Comparison of ENCODE assay signal across 11 mouse cellular contexts in genomic region chr2:157607542-157608236, GRCm38 (mm10). TPM values are rescaled to one million over a fixed set of nuclear protein-coding genes. Genes with fewer than 3 reads are reported as not detected.
DNase-seq lines count a peak whose midpoint lies in the region; ATAC-seq and TF ChIP-seq lines count a peak whose summit lies in the region.
"Had no signal": no experiment of that assay in that cellular context is flagged by ENCODE, and none has a peak within 500 bp of the region (broad histone marks: within the 10 kb centered on the region; RNA-seq: fewer than 3 reads in every experiment).

No protein-coding gene starts in this region.

- H3K9me3 ChIP-seq in liver, postnatal 0 days (ENCODE audit: low read length): no peaks in the 10 kb centered on the region
- H3K9me3 ChIP-seq in hindbrain, embryonic 11.5 days (ENCODE audit: control insufficient read depth, low read length): no peaks in the 10 kb centered on the region
- no peaks in the 10 kb centered on the region for H3K9me3 ChIP-seq in midbrain, embryonic 15.5 days
- H3K9me3 ChIP-seq: G1E; heart, embryonic 12.5 days had no signal

- H3K27ac ChIP-seq in liver, postnatal 0 days (ENCODE audit: low read depth): no peak overlapping the region
- H3K27ac ChIP-seq in hindbrain, embryonic 11.5 days (ENCODE audit: low read depth, low read length): no peak overlapping the region
- H3K27ac ChIP-seq in midbrain, embryonic 15.5 days: peak overlapping the region; percentile 67
- H3K27ac ChIP-seq: macrophage had no signal

- WGBS in liver, postnatal 0 days (ENCODE audit: insufficient replicate concordance): 31% methylated on average over 9 of the region's 9 CpGs
- 47% methylated on average over 9 of the region's 9 CpGs for WGBS in hindbrain, embryonic 11.5 days
- 29% methylated on average over 9 of the region's 9 CpGs for WGBS in midbrain, embryonic 15.5 days

- no peak for ATAC-seq in liver, postnatal 0 days
- 0 out of 2 replicates have a peak, but pooled peaks have one; percentile 17 for ATAC-seq in hindbrain, embryonic 11.5 days (ENCODE audit: low FRiP score)
- ATAC-seq in midbrain, embryonic 15.5 days (replicated peaks): peak; percentile 62; the same call in 1 of the 2 replicates
- no peak for ATAC-seq in monocyte, adult 5-6 weeks (replicated peaks; ENCODE audit: insufficient number of reproducible peaks, low FRiP score, low TSS enrichment, poor library complexity, severe bottlenecking)

- no peak for TF ChIP-seq EP300 in liver, postnatal 0 days (IDR thresholded peaks at IDR 0.05; ENCODE audit: low read depth)

- DNase-seq in embryo, embryonic 11 days: peak; percentile 41
- no peak for DNase-seq in embryo, embryonic 10 days (ENCODE audit: low spot score)
- DNase-seq in liver: peak; percentile 21
- no peak for DNase-seq in liver, postnatal 0 days
- peak; percentile 21 for DNase-seq in hindbrain, embryonic 11.5 days (ENCODE audit: low spot score)
- DNase-seq in ovary, postnatal 14 days (ENCODE audit: low spot score): no peak

- TF ChIP-seq CTCF in liver, postnatal 0 days (IDR thresholded peaks at IDR 0.05; ENCODE audit: low read depth): no peak

- H3K9ac ChIP-seq in liver, postnatal 0 days (replicated peaks): no peak overlapping the region
- no peak overlapping the region for H3K9ac ChIP-seq in hindbrain, embryonic 11.5 days (ENCODE audit: low read depth, low read length)
- H3K9ac ChIP-seq in midbrain, embryonic 15.5 days: no peak overlapping the region
- H3K9ac ChIP-seq: heart, embryonic 12.5 days had no signal

- H3K36me3 ChIP-seq in liver, postnatal 0 days (replicated peaks; ENCODE audit: insufficient read depth, low read length): no peaks in the 10 kb centered on the region
- no peaks in the 10 kb centered on the region for H3K36me3 ChIP-seq in hindbrain, embryonic 11.5 days (ENCODE audit: control insufficient read depth, insufficient read depth, low read length)
- no peaks in the 10 kb centered on the region for H3K36me3 ChIP-seq in midbrain, embryonic 15.5 days (replicated peaks)
- H3K36me3 ChIP-seq: G1E; heart, embryonic 12.5 days had no signal

- no peak overlapping the region for H3K4me2 ChIP-seq in liver, postnatal 0 days (ENCODE audit: low read depth, low read length)
- no peak overlapping the region for H3K4me2 ChIP-seq in hindbrain, embryonic 11.5 days (replicated peaks; ENCODE audit: low read depth, low read length)
- no peak overlapping the region for H3K4me2 ChIP-seq in midbrain, embryonic 15.5 days
- H3K4me2 ChIP-seq: heart, embryonic 12.5 days had no signal

- H3K4me1 ChIP-seq in liver, postnatal 0 days (ENCODE audit: insufficient read depth): no peaks in the 10 kb centered on the region
- H3K4me1 ChIP-seq in hindbrain, embryonic 11.5 days (replicated peaks; ENCODE audit: control insufficient read depth, insufficient read depth, low read length): no peaks in the 10 kb centered on the region; the same call in 1 of the 2 replicates
- H3K4me1 ChIP-seq in midbrain, embryonic 15.5 days: peaks cover 25% of the 10 kb centered on the region
- H3K4me1 ChIP-seq: heart, embryonic 12.5 days had no signal

- no peak overlapping the region for H3K4me3 ChIP-seq in liver, postnatal 0 days (ENCODE audit: low read depth, low read length)
- no peak overlapping the region for H3K4me3 ChIP-seq in hindbrain, embryonic 11.5 days (ENCODE audit: low read depth, low read length)
- no peak overlapping the region for H3K4me3 ChIP-seq in midbrain, embryonic 15.5 days
- H3K4me3 ChIP-seq: heart, embryonic 12.5 days had no signal

- H3K27me3 ChIP-seq in liver, postnatal 0 days (ENCODE audit: insufficient read depth, low read length): no peaks in the 10 kb centered on the region
- H3K27me3 ChIP-seq in hindbrain, embryonic 11.5 days (ENCODE audit: control insufficient read depth, insufficient read depth, low read length): 0 out of 2 replicates have a peak, but pooled peaks cover 3% of the 10 kb centered on the region
- H3K27me3 ChIP-seq in midbrain, embryonic 15.5 days (replicated peaks): no peaks in the 10 kb centered on the region

RNA-seq across cellular contexts. Expression of gene Blcap, which starts 36.6 kb away (rescaled TPM):
- 12.5 and 13.3 TPM in 2 replicates for polyA plus RNA-seq in liver, postnatal 0 days (2015; fragmentation: Nextera tagmentation; extraction: Ambion mirVana)
- 117 and 118 TPM in 2 replicates for polyA plus RNA-seq in hindbrain, embryonic 11.5 days (2014; fragmentation: Nextera tagmentation; extraction: Ambion mirVana)
- polyA plus RNA-seq in midbrain, embryonic 15.5 days (2015; fragmentation: Nextera tagmentation; extraction: Ambion mirVana): 332 and 336 TPM in 2 replicates
- total RNA-seq in monocyte, adult 5-6 weeks (2017): 8.2 to 31.0 TPM (median 23.0 TPM) in 3 replicates

RNA-seq across cellular contexts. Expression of gene Nnat, which starts 47.8 kb away (rescaled TPM):
- 6.2 and 6.6 TPM in 2 replicates for polyA plus RNA-seq in liver, postnatal 0 days (2015; fragmentation: Nextera tagmentation; extraction: Ambion mirVana)
- 1,515 and 1,745 TPM in 2 replicates for polyA plus RNA-seq in hindbrain, embryonic 11.5 days (2014; fragmentation: Nextera tagmentation; extraction: Ambion mirVana)
- 10,539 and 10,900 TPM in 2 replicates for polyA plus RNA-seq in midbrain, embryonic 15.5 days (2015; fragmentation: Nextera tagmentation; extraction: Ambion mirVana)
- total RNA-seq in monocyte, adult 5-6 weeks (2017): 0.85 to 2.6 TPM in 2 of 3 replicates, not detected in the other
- total RNA-seq: G1E had no signal
- polyA plus RNA-seq: G1E, macrophage had no signal

Comparison
In these comparisons a context has a peak if more than half of its experiments do, and no peak if none do; other contexts are left out.
1. DNase-seq: peak in embryo, embryonic 11 days (single experiment), liver (single experiment) and hindbrain, embryonic 11.5 days (single experiment); none in embryo, embryonic 10 days (single experiment), liver, postnatal 0 days (single experiment) and ovary, postnatal 14 days (single experiment).
2. ATAC-seq: peak in hindbrain, embryonic 11.5 days (single experiment) and midbrain, embryonic 15.5 days (single experiment); none in liver, postnatal 0 days (single experiment) and monocyte, adult 5-6 weeks (single experiment).
3. RNA of gene Nnat, which starts 47.8 kb away (polyA plus RNA-seq): 10,539 to 10,900 TPM in midbrain, embryonic 15.5 days and 1,515 to 1,745 TPM in hindbrain, embryonic 11.5 days; 6.2 to 6.6 TPM in liver, postnatal 0 days; every median in the first group is over 100 times any median in the second.